Mouse (Mus musculus): Measurements from ENCODE around the gene Gapdh. TPM values are rescaled to one million over a fixed set of nuclear protein-coding genes. Genes with fewer than 3 reads are reported as not detected.
A peak's percentile ranks its signal among the peaks of the same experiment; 100 is the strongest.

Gapdh gene
- total RNA-seq, 1 experiment: 2,407 TPM

DNA sequence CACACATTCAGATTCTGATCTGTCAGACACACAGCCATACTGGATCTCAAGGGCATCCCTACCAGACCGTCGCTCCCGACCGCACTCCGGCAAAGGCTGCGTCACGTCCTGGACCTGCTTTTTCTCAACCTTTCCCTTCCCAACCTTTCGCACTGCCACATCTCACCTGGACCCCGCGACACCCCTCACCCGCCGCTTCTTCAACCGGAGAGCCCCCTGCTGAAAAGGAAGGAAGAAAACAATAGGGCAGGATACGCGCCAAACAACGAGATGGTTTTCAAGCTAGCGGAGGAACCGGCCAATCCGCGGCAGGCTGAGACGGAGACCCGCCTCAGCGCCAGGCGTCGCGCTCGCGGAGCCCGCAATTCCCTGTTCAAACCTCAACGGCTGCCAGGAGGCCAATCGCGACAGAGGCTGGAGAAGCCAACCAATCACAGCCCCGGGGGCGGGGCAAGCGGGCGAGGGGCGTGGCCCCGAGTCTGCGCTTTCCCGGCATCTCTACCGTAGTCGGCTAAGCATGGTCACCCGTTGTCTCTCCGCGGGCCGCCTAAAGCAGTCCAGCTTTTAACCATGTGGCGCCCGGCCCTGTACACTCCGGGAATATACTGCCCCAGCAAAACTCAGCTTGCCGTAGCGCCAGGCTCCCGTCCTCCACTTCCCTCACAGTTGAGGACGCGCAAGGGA lies 25.2 kb upstream of the Gapdh start, which contains the start of the genes Ncapd2 and Mrpl51:
Gene Ncapd2, minus strand, starts transcription at position 370 of the 684 bp plus-strand sequence.
Gene Mrpl51, plus strand, starts transcription at position 470 of the 684 bp plus-strand sequence.
- Histone ChIP-seq H3K9ac (ENCODE audit: insufficient read depth, low read depth, low read length, poor library complexity, severe bottlenecking) (peak within 1 kb of the TSS; percentile 100), H3K4me3 (ENCODE audit: insufficient read depth in 1 of 2, low read depth in 1 of 2, low read length in 2 of 2, poor library complexity in 1 of 2, severe bottlenecking in 1 of 2) (peak within 1 kb of the TSS; percentile 97 to 99), H3K9me3 (ENCODE audit: control insufficient read depth, insufficient read depth, low read depth, low read length) (no peaks in the 10 kb centered on the region), H3K27ac (ENCODE audit: insufficient read depth, low read depth, low read length, poor library complexity, severe bottlenecking) (peak within 1 kb of the TSS; percentile 100), H3K4me1 (ENCODE audit: control insufficient read depth in 2 of 2, insufficient read depth in 2 of 2, low read length in 2 of 2, poor library complexity in 1 of 2) (peaks cover 1 to 2% of the 10 kb centered on the region in 2 experiments; a peak in 2 of 4 replicates), H3K36me3 (ENCODE audit: control insufficient read depth, insufficient read depth, low read length, poor library complexity, severe bottlenecking) (peaks cover 21% of the 10 kb centered on the region)
- peak; percentile 95 for DNase-seq (ENCODE audit: low read depth, low spot score)
- in situ Hi-C loops (cut with MboI; ENCODE audit: low sequenced_read_pairs in 2 of 2, unreplicated experiment in 2 of 2): no loop called here
- no peak for TF ChIP-seq ZNF384 (IDR thresholded peaks at IDR 0.05; ENCODE audit: low read depth, low read length)
- TF ChIP-seq CHD2 (IDR thresholded peaks at IDR 0.05; ENCODE audit: low read depth, low read length): peak; percentile 77; the same call in 1 of the 2 replicates
- peak; percentile 46; the same call in 1 of the 2 replicates for TF ChIP-seq HCFC1 (IDR thresholded peaks at IDR 0.05; ENCODE audit: borderline replicate concordance, insufficient read depth, low read length)

DNA sequence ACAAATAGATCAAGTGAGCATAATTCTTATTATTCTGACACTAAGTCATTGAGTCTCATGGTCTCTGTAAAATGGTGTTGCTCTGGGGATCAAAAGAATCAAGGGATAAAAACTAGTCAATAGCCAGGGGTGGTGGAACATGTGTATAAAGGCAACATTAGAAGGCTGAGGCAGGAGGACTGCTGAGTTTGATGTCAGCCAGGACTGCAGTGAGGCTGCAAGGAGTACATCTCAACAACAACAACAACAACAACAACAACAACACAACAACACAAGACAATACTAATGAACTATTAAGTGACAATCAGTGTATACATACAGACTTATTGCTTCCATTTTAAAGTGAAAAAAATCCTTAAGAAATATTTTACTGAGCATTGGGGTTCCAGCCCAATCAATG lies 24.5 kb upstream of the Gapdh start:
- Histone ChIP-seq H3K9ac (ENCODE audit: insufficient read depth, low read depth, low read length, poor library complexity, severe bottlenecking) (peak overlapping the region; percentile 89; the same call in 1 of the 2 replicates), H3K4me3 (ENCODE audit: insufficient read depth in 1 of 2, low read depth in 1 of 2, low read length in 2 of 2, poor library complexity in 1 of 2, severe bottlenecking in 1 of 2) (peak overlapping the region; percentile 89 to 99), H3K36me3 (ENCODE audit: control insufficient read depth, insufficient read depth, low read length, poor library complexity, severe bottlenecking) (peaks cover 24% of the 10 kb centered on the region), H3K9me3 (ENCODE audit: control insufficient read depth, insufficient read depth, low read depth, low read length) (no peaks in the 10 kb centered on the region), H3K4me1 (ENCODE audit: control insufficient read depth in 2 of 2, insufficient read depth in 2 of 2, low read length in 2 of 2, poor library complexity in 1 of 2) (peaks cover 1 to 2% of the 10 kb centered on the region in 2 experiments; a peak in 2 of 4 replicates), H3K27ac (ENCODE audit: insufficient read depth, low read depth, low read length, poor library complexity, severe bottlenecking) (peak overlapping the region; percentile 93; the same call in 1 of the 2 replicates)
- in situ Hi-C loops (cut with MboI; ENCODE audit: low sequenced_read_pairs in 2 of 2, unreplicated experiment in 2 of 2): no loop called here
- DNase-seq (ENCODE audit: low read depth, low spot score): no peak
- TF ChIP-seq ZC3H11A (IDR thresholded peaks at IDR 0.05; ENCODE audit: borderline replicate concordance, low read depth, low read length) (no peak), ZNF384 (IDR thresholded peaks at IDR 0.05; ENCODE audit: low read depth, low read length) (no peak), HCFC1 (IDR thresholded peaks at IDR 0.05; ENCODE audit: borderline replicate concordance, insufficient read depth, low read length) (no peak), CHD2 (IDR thresholded peaks at IDR 0.05; ENCODE audit: low read depth, low read length) (no peak), MAFK (IDR thresholded peaks at IDR 0.05; ENCODE audit: insufficient read depth, low read depth, low read length) (no peak)

DNA sequence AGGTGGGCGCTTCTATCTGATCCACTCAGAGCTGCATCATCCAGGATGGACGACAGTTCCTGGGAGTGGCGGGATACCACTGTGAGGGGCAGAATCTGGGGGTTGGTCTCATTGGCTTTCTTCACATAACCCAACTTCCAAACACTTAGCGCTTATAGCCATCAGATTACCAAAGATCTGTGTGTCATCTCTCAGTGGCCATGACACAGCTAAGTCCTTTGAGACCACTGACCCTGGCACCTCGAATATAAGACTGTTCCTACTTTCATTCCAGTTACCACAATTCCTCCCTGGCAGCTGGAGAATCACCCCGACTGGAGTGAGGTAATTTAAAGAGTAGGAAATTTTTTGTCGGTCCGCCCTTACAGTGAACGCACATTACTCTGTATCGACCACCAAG lies 19.9 kb upstream of the Gapdh start:
- TF ChIP-seq CHD2 (IDR thresholded peaks at IDR 0.05; ENCODE audit: low read depth, low read length) (no peak), HCFC1 (IDR thresholded peaks at IDR 0.05; ENCODE audit: borderline replicate concordance, insufficient read depth, low read length) (no peak), ZNF384 (IDR thresholded peaks at IDR 0.05; ENCODE audit: low read depth, low read length) (no peak), ZC3H11A (IDR thresholded peaks at IDR 0.05; ENCODE audit: borderline replicate concordance, low read depth, low read length) (no peak), MAFK (IDR thresholded peaks at IDR 0.05; ENCODE audit: insufficient read depth, low read depth, low read length) (no peak)
- H3K36me3 ChIP-seq (ENCODE audit: control insufficient read depth, insufficient read depth, low read length, poor library complexity, severe bottlenecking): peaks cover 53% of the 10 kb centered on the region
- H3K4me3 ChIP-seq (ENCODE audit: insufficient read depth in 1 of 2, low read depth in 1 of 2, low read length in 2 of 2, poor library complexity in 1 of 2, severe bottlenecking in 1 of 2): no peak overlapping the region
- H3K9ac ChIP-seq (ENCODE audit: insufficient read depth, low read depth, low read length, poor library complexity, severe bottlenecking): no peak overlapping the region
- no peak for DNase-seq (ENCODE audit: low read depth, low spot score)
- H3K27ac ChIP-seq (ENCODE audit: insufficient read depth, low read depth, low read length, poor library complexity, severe bottlenecking): no peak overlapping the region
- no peaks in the 10 kb centered on the region for H3K4me1 ChIP-seq (ENCODE audit: control insufficient read depth in 2 of 2, insufficient read depth in 2 of 2, low read length in 2 of 2, poor library complexity in 1 of 2)
- in situ Hi-C loops (cut with MboI; ENCODE audit: low sequenced_read_pairs in 2 of 2, unreplicated experiment in 2 of 2): no loop called here
- no peaks in the 10 kb centered on the region for H3K9me3 ChIP-seq (ENCODE audit: control insufficient read depth, insufficient read depth, low read depth, low read length)

DNA sequence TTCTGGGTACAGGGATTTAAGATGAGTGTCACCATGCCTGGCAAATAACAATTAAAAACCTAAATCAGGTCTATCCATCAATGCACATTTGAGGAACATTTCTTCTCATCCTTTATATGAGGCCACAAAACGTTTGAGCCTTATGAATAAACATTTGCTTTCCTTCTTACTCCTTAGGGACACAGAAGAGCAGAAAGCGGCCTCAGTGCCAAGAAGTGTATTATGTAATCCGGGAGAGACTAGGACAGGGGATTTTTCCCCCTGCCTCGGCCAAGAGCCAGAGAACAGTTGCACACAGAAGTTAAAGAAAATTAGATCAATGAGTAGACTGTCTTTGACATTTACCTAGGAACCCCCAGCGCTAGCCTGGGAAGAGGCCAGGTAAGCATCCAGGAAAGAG lies 15.9 kb upstream of the Gapdh start:
- no peaks in the 10 kb centered on the region for H3K4me1 ChIP-seq (ENCODE audit: control insufficient read depth in 2 of 2, insufficient read depth in 2 of 2, low read length in 2 of 2, poor library complexity in 1 of 2)
- no peak overlapping the region for H3K4me3 ChIP-seq (ENCODE audit: insufficient read depth in 1 of 2, low read depth in 1 of 2, low read length in 2 of 2, poor library complexity in 1 of 2, severe bottlenecking in 1 of 2)
- H3K36me3 ChIP-seq (ENCODE audit: control insufficient read depth, insufficient read depth, low read length, poor library complexity, severe bottlenecking): peaks cover 64% of the 10 kb centered on the region
- DNase-seq (ENCODE audit: low read depth, low spot score): no peak
- no peaks in the 10 kb centered on the region for H3K9me3 ChIP-seq (ENCODE audit: control insufficient read depth, insufficient read depth, low read depth, low read length)
- H3K27ac ChIP-seq (ENCODE audit: insufficient read depth, low read depth, low read length, poor library complexity, severe bottlenecking): no peak overlapping the region
- TF ChIP-seq ZC3H11A (IDR thresholded peaks at IDR 0.05; ENCODE audit: borderline replicate concordance, low read depth, low read length): no peak
- no peak for TF ChIP-seq MAFK (IDR thresholded peaks at IDR 0.05; ENCODE audit: insufficient read depth, low read depth, low read length)
- TF ChIP-seq HCFC1 (IDR thresholded peaks at IDR 0.05; ENCODE audit: borderline replicate concordance, insufficient read depth, low read length): no peak
- no peak for TF ChIP-seq ZNF384 (IDR thresholded peaks at IDR 0.05; ENCODE audit: low read depth, low read length)
- no peak for TF ChIP-seq CHD2 (IDR thresholded peaks at IDR 0.05; ENCODE audit: low read depth, low read length)
- in situ Hi-C loops (cut with MboI; ENCODE audit: low sequenced_read_pairs in 2 of 2, unreplicated experiment in 2 of 2): no loop called here
- no peak overlapping the region for H3K9ac ChIP-seq (ENCODE audit: insufficient read depth, low read depth, low read length, poor library complexity, severe bottlenecking)
